Mouse (Mus musculus) C2C12 (cell line): Measurements from ENCODE around the gene Polr2i.

Source experiments
- CEBPB ChIP-seq: IDR thresholded peaks from one replicate; pipeline ENCODE4 v1.6.1; 2011; ENCODE audit warnings: low read depth, mild to moderate bottlenecking, control low read depth, moderate library complexity
- CTCF ChIP-seq: IDR thresholded peaks from one replicate; pipeline ENCODE4 v1.5.1; 2011; ENCODE audit not compliant: control insufficient read depth, insufficient read depth, insufficient read length
- MAX ChIP-seq: IDR thresholded peaks from one replicate; pipeline ENCODE4 v1.6.1; 2011; ENCODE audit warnings: mild to moderate bottlenecking, control low read depth
- MYOD1 ChIP-seq: IDR thresholded peaks from one replicate; pipeline ENCODE4 v1.6.1; 2011; ENCODE audit warnings: low read depth; ENCODE audit not compliant: control insufficient read depth, insufficient read length

DNA sequence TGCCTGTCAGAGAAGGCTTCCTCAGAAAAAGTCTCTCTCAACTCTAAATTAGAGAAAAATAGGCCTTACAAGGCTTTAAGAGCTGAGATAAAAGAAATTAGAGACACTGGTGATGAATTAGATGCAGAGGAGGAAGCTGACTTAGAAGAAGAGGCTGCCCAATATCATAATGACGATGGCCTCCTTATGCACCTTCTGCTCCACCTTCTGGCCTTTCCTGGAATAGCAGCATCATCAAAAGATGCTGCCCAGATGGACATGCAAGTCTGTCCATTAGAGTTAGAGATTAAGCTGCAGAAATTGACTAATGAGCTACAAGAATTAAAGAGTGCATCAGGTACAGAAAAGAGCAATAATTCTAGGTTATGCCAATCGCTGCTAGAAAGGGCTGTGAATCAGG lies 26.4 kb upstream of the Polr2i start:
- TF ChIP-seq CTCF (peak; percentile 52), MYOD1 (no peak), CEBPB (no peak), MAX (no peak)
